In the genomic region with DNA sequence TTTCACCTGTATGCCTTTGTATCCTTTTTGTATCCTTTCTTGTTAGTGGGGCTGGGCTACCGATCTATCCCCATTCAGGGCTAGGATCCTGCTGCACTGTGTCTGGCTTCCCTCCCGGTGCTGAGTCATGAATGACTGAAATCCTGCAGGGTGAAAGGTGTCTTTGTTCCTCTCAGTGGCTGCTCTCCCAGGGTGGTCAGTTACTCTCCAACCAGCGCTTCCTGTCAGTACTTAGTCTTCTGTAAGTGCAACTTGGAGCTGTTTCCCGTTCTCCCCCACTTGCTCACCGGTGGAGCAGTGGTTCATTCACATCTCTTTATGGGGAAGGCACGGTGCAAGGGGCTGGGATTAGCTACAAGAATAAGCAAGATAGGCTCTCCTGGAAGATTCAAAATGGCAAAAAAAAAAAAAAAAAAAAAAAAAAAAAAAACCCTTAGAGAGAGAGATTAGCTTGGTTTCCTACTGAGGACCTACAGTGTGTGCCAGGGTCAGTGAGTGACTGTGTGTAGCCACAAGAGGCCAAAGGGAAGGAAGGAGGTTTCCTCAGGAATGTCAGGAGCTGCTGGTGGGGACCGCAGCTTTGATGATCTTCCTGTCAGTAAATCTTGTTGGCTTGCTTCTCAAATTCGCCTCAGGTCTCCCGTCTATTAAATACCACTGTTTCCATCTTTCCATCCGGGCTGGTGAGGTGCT, we compare ENCODE assay signal across 8 mouse cellular contexts. TPM values are rescaled to one million over a fixed set of nuclear protein-coding genes. Genes with fewer than 3 reads are reported as not detected.
DNase-seq lines count a peak whose midpoint lies in the region; ATAC-seq and TF ChIP-seq lines count a peak whose summit lies in the region.

No protein-coding gene starts in this region.

- WGBS in hindbrain, embryonic 12.5 days = 8% methylated on average over 10 of the region's 10 CpGs
- WGBS in neural tube, embryonic 12.5 days = 10% methylated on average over 10 of the region's 10 CpGs

- H3K36me3 ChIP-seq in ES-E14 (ENCODE audit: control insufficient read depth, insufficient read depth, low read length, poor library complexity, severe bottlenecking) = no peaks in the 10 kb centered on the region
- H3K36me3 ChIP-seq in hindbrain, embryonic 12.5 days = no peaks in the 10 kb centered on the region
- no peaks in the 10 kb centered on the region for H3K36me3 ChIP-seq in neural tube, embryonic 12.5 days

- 0 out of 2 replicates have a peak overlapping the region, but pooled peaks have one; percentile 17 for H3K4me2 ChIP-seq in hindbrain, embryonic 12.5 days (replicated peaks)
- peak overlapping the region; percentile 6; the same call in 1 of the 2 replicates for H3K4me2 ChIP-seq in neural tube, embryonic 12.5 days (replicated peaks)

- no peaks in the 10 kb centered on the region for H3K9me3 ChIP-seq in ES-E14 (ENCODE audit: control insufficient read depth, insufficient read depth, low read depth, low read length)
- no peaks in the 10 kb centered on the region for H3K9me3 ChIP-seq in hindbrain, embryonic 12.5 days (replicated peaks)
- no peaks in the 10 kb centered on the region for H3K9me3 ChIP-seq in neural tube, embryonic 12.5 days

- peaks cover 4 to 16% of the 10 kb centered on the region in 2 experiments; a peak in 3 of 4 replicates for H3K4me1 ChIP-seq in ES-E14 (ENCODE audit: control insufficient read depth in 2 of 2, insufficient read depth in 2 of 2, low read length in 2 of 2, poor library complexity in 1 of 2)
- peaks cover 2% of the 10 kb centered on the region; the same call in 1 of the 2 replicates for H3K4me1 ChIP-seq in hindbrain, embryonic 12.5 days
- peaks cover 10% of the 10 kb centered on the region; the same call in 1 of the 2 replicates for H3K4me1 ChIP-seq in neural tube, embryonic 12.5 days

- H3K27ac ChIP-seq in ES-E14 (ENCODE audit: insufficient read depth, low read depth, low read length, poor library complexity, severe bottlenecking) = peak overlapping the region; percentile 48
- H3K27ac ChIP-seq in hindbrain, embryonic 12.5 days = no peak overlapping the region
- H3K27ac ChIP-seq in neural tube, embryonic 12.5 days = no peak overlapping the region

- ATAC-seq in hindbrain, embryonic 12.5 days (ENCODE audit: low FRiP score) = no peak
- no peak for ATAC-seq in neural tube, embryonic 12.5 days (ENCODE audit: low FRiP score, low read depth)

- DNase-seq in gastrocnemius, postnatal 10 days = peak; percentile 20
- DNase-seq in gastrocnemius, adult 8-10 months (ENCODE audit: low spot score in 2 of 2) = no peak
- DNase-seq in ES-E14 (ENCODE audit: low read depth, low spot score) = peak; percentile 51
- peak; percentile 37 for DNase-seq in embryo, embryonic 9.5 days (ENCODE audit: extremely low spot score)
- DNase-seq in layer of hippocampus, postnatal 14 days (ENCODE audit: low spot score in 2 of 2) = peak; percentile 18 to 41
- DNase-seq in gastrocnemius, postnatal 25 days = no peak

- in situ Hi-C loops in ES-E14 (cut with MboI; ENCODE audit: low sequenced_read_pairs in 2 of 2, unreplicated experiment in 2 of 2) = no loop called here

- H3K9ac ChIP-seq in ES-E14 (ENCODE audit: insufficient read depth, low read depth, low read length, poor library complexity, severe bottlenecking) = no peak overlapping the region
- no peak overlapping the region for H3K9ac ChIP-seq in hindbrain, embryonic 12.5 days
- no peak overlapping the region for H3K9ac ChIP-seq in neural tube, embryonic 12.5 days

- peaks cover 5% of the 10 kb centered on the region for H3K27me3 ChIP-seq in hindbrain, embryonic 12.5 days
- H3K27me3 ChIP-seq in neural tube, embryonic 12.5 days (replicated peaks) = no peaks in the 10 kb centered on the region

- H3K4me3 ChIP-seq in ES-E14 (ENCODE audit: insufficient read depth in 1 of 2, low read depth in 1 of 2, low read length in 2 of 2, poor library complexity in 1 of 2, severe bottlenecking in 1 of 2) = no peak overlapping the region
- no peak overlapping the region for H3K4me3 ChIP-seq in hindbrain, embryonic 12.5 days
- H3K4me3 ChIP-seq in neural tube, embryonic 12.5 days = no peak overlapping the region

TF ChIP-seq in ES-E14, 5 proteins besides CTCF, POLR2A, EP300 and RAD21:
- TF ChIP-seq HCFC1 (IDR thresholded peaks at IDR 0.05; ENCODE audit: borderline replicate concordance, insufficient read depth, low read length) (no peak), MAFK (IDR thresholded peaks at IDR 0.05; ENCODE audit: insufficient read depth, low read depth, low read length) (peak; percentile 93), CHD2 (IDR thresholded peaks at IDR 0.05; ENCODE audit: low read depth, low read length) (no peak), ZNF384 (IDR thresholded peaks at IDR 0.05; ENCODE audit: low read depth, low read length) (peak; percentile 79)

RNA-seq across cellular contexts. Expression of a gene that starts 26.5 kb away (rescaled TPM):
- 10 to 100 TPM; 21.9 to 25.9 TPM for total RNA-seq in gastrocnemius, postnatal 10 days (2021)
- 10 to 100 TPM in 3 of 4 experiments, 1 to 10 TPM in 1; 8.3 to 15.2 (median 10.4) TPM for total RNA-seq in gastrocnemius, adult 8-10 months (2022)
- total RNA-seq in ES-E14 (2012; rRNA removed) = 52.6 and 72.6 TPM in 2 replicates
- polyA plus RNA-seq in hindbrain, embryonic 12.5 days (2016; fragmentation: Nextera tagmentation; extraction: Ambion mirVana) = 128 and 139 TPM in 2 replicates
- 10 to 100 TPM; 32.3 to 34.8 TPM for total RNA-seq in layer of hippocampus, postnatal 14 days (2021)
- 145 and 147 TPM in 2 replicates for polyA plus RNA-seq in neural tube, embryonic 12.5 days (2016; fragmentation: Nextera tagmentation; extraction: Ambion mirVana)
- total RNA-seq in gastrocnemius, postnatal 25 days (2021) = 10 to 100 TPM; 12.9 to 14.2 TPM

RNA-seq across cellular contexts. Expression of a gene that starts 27.2 kb away (rescaled TPM):
- total RNA-seq in gastrocnemius, postnatal 10 days (2021) = not detected
- not detected for total RNA-seq in gastrocnemius, adult 8-10 months (2022)
- not detected in 2 replicates for total RNA-seq in ES-E14 (2012; rRNA removed)
- 0.10 TPM in 1 of 2 replicates, not detected in the other for polyA plus RNA-seq in hindbrain, embryonic 12.5 days (2016; fragmentation: Nextera tagmentation; extraction: Ambion mirVana)
- total RNA-seq in layer of hippocampus, postnatal 14 days (2021) = not detected
- 0.05 TPM in 2 replicates for polyA plus RNA-seq in neural tube, embryonic 12.5 days (2016; fragmentation: Nextera tagmentation; extraction: Ambion mirVana)
- not detected for total RNA-seq in gastrocnemius, postnatal 25 days (2021)

RNA-seq across cellular contexts. Expression of a gene that starts 42.1 kb away (rescaled TPM):
- 1 to 10 TPM; 4.5 to 7.4 TPM for total RNA-seq in gastrocnemius, postnatal 10 days (2021)
- 1 to 10 TPM in 2 of 4 experiments, under 1 TPM in 2; 0.41 to 1.5 (median 0.92) TPM for total RNA-seq in gastrocnemius, adult 8-10 months (2022)
- total RNA-seq in ES-E14 (2012; rRNA removed) = 2.1 and 2.9 TPM in 2 replicates
- 10.1 and 14.2 TPM in 2 replicates for polyA plus RNA-seq in hindbrain, embryonic 12.5 days (2016; fragmentation: Nextera tagmentation; extraction: Ambion mirVana)
- 100 to 1,000 TPM; 121 to 123 TPM for total RNA-seq in layer of hippocampus, postnatal 14 days (2021)
- 8.9 and 12.8 TPM in 2 replicates for polyA plus RNA-seq in neural tube, embryonic 12.5 days (2016; fragmentation: Nextera tagmentation; extraction: Ambion mirVana)
- 1 to 10 TPM; 1.7 to 1.9 TPM for total RNA-seq in gastrocnemius, postnatal 25 days (2021)

Comparison
In these comparisons a context has a peak if more than half of its experiments do, and no peak if none do; other contexts are left out.
1. DNase-seq: peak in gastrocnemius, postnatal 10 days (single experiment), ES-E14 (single experiment), embryo, embryonic 9.5 days (single experiment) and layer of hippocampus, postnatal 14 days (2 of 2); none in gastrocnemius, adult 8-10 months (0 of 2) and gastrocnemius, postnatal 25 days (single experiment).
2. RNA of a gene that starts 42.1 kb away (total RNA-seq): 121 to 123 TPM in layer of hippocampus, postnatal 14 days; 4.5 to 7.4 TPM in gastrocnemius, postnatal 10 days, 2.1 to 2.9 TPM in ES-E14, 1.7 to 1.9 TPM in gastrocnemius, postnatal 25 days and 0.41 to 1.5 TPM in gastrocnemius, adult 8-10 months; every median in the first group is over 10 times any median in the second.